Mouse (Mus musculus): ENCODE measurements around the gene Ptprn2.

Gene Ptprn2

GRCm38 (mm10) chr12:116892584-116892983, 407.1 kb downstream of the Ptprn2 start:
- DNase-seq (ENCODE audit: low spot score), result no peak

DNA sequence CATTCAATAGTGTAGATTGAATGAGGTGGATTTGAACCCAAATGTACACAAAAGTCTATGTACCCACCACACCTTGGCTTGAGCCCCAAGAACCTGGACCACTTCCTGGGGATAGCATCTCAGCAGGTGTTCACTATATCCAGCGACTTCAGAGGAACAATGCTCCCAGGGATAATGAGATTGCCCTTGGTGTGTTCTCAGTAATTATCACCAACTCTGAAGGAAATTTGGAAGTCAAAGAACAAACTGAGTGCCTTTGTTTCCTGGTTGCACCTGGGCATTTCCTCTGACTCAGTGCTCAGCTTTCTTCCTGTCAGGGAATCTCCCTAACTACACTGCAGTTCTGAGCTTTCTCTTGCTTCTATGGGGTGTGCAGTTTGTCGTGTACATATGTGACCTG, 411.1 kb downstream of the Ptprn2 start:
- DNase-seq (ENCODE audit: low spot score), result no peak

GRCm38 (mm10) chr12:116901773-116902172, 416.3 kb downstream of the Ptprn2 start:
- DNase-seq (ENCODE audit: low spot score), result no peak

DNA sequence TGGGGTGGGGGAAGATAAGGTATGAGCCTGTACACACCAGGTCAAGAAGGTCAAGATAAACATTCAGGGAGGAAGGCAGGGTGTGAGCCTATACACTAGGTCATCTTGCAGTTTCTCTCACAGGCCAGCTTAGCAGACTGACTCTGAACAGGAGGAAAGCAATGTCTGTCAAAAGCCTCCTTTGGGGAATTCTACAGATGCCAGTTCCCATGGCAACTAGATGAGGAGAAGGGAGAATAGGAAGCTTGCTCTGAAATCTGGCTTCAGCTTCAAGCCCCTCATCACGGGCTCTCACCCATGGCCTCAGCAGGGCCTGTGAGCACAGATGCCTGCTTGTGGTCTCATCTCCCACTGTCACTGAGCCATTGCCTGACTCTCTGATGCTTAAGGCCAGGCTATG, 421.9 kb downstream of the Ptprn2 start:
- no peak for DNase-seq (ENCODE audit: low spot score)

DNA sequence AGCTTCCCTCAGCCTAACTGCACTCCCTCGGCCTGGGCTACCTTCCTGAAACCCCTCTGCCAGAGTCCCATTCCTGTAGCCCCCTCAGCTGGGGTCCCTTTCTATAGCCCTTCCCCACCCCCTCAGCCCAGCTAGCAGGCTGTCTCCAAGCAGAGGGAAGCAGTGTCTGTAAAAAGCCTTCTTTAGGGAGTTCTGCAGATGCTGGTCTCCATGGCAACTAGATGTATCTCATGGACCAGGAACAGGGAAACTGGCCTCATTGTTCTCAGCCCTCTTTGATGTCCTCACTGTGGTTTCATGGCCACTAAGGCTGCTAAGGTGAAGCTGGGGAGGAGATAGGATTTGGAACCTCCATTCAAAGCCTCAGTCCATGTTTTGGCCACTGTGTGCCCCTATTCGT, 423.1 kb downstream of the Ptprn2 start:
- no peak for DNase-seq (ENCODE audit: low spot score)

DNA sequence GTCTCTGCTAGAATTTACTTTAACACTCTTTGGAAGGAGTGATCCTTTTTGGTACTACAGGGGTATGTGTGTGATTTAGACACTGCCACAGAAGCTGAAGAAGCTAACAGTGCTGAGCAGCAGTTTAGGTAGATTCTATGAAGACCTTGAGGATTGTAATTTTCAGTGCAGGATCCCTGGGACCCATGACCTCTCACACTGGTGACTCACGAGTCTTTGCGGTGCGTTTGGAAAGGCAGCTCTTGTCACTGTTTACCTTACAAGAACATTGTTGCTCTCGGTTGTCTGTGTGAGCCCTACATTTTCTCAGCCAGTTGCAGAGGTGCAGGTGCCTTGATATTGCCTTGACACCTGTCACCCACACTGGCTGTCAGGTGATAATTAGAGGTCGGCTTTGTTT, 431.3 kb downstream of the Ptprn2 start:
- no peak for DNase-seq (ENCODE audit: low spot score)

DNA sequence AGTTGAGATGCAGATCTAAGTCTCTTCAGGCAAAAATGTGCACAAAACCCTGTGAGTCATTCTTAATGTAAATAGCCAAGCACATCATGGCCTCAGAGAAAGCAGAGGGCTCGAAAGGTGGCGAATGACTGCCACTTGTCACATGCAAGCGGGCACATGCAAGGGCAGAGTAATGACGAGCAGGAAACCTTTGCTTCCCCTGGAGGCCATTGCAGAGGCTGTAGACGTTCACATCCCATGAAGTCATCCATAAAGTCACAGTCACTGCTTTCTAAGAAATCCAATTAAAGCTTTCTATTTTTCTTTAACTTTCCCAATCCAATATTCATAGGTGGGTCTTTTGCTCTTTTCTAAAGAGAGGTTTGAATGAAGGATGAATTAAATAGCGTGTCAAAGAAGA, 433.7 kb downstream of the Ptprn2 start:
- no peak for DNase-seq (ENCODE audit: low spot score)

GRCm38 (mm10) chr12:116919691-116920526, 434.4 kb downstream of the Ptprn2 start:
- DNase-seq (ENCODE audit: low spot score), result no peak

GRCm38 (mm10) chr12:116927115-116927514, 441.6 kb downstream of the Ptprn2 start:
- DNase-seq (ENCODE audit: low spot score), result no peak

DNA sequence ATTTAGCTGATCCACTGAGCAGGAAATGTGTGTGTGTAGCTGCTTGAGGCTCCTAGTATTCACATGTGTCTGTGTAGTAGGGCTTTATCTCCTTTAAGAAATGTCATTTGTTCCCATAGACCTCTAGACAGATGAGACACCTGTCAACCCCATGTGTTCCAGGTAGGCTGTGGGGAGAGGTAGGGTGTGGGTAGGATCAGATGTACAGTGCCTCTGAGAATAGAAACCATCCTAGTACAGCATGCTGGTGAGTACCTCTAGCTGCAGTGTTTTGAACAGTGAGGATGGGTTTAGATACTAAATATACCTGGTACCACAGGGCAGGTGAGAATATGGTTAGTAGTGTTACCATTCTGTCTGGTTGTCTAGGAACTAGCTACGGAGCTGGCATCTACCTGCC, 442.0 kb downstream of the Ptprn2 start:
- DNase-seq (ENCODE audit: low spot score), result no peak

DNA sequence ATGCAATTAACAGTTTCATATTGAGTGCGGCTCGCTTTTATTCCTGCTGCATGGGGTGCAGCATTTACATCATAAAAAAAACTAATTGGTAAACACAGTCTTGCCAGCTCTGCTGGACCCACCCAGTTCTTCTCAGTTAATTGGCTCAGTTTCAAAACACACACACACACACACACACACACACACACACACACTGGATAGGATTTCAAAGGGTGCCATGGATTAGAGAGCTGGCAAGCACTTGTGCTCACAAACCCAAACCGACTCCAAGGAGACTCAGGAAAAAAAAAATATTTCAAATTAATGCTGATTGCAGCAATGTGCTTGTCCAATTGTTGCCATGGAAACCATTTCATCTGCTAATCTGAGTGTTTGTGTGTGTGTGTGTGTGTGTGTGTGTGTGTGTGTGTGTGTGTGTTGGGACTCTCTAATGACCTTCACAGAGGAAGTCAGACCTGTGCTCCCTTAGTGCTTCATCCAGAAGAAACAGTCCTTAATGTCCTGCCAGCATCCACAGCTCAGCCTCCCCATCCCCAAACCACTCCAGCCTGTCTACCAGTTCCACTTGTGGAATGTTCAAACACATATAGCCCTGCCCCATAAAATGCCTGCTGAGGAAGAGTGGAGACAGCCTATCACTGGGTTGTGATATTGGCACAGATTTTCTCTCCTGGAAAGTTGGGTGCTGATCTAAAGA, 452.8 kb downstream of the Ptprn2 start:
- DNase-seq (ENCODE audit: low spot score), result no peak

DNA sequence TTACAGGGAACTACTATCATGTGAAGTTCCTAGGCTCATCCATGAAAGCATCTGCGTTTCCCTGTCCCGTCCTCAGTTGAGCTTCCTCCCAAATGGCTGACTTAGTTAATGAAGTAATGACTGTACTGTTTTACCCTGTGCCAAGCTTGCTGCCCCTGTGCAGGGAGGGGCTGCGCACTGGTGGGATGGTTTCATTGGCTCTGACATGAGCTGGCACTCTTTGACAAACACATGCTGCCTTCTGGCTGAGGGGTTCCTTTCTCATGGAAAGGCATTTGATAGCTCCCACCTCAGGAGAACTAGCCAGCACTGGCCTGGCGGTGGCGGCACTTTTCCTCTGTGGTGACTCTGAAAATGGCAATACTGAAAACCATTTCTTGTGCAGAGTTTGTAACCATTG, 458.4 kb downstream of the Ptprn2 start:
- no peak for DNase-seq (ENCODE audit: low spot score)

DNA sequence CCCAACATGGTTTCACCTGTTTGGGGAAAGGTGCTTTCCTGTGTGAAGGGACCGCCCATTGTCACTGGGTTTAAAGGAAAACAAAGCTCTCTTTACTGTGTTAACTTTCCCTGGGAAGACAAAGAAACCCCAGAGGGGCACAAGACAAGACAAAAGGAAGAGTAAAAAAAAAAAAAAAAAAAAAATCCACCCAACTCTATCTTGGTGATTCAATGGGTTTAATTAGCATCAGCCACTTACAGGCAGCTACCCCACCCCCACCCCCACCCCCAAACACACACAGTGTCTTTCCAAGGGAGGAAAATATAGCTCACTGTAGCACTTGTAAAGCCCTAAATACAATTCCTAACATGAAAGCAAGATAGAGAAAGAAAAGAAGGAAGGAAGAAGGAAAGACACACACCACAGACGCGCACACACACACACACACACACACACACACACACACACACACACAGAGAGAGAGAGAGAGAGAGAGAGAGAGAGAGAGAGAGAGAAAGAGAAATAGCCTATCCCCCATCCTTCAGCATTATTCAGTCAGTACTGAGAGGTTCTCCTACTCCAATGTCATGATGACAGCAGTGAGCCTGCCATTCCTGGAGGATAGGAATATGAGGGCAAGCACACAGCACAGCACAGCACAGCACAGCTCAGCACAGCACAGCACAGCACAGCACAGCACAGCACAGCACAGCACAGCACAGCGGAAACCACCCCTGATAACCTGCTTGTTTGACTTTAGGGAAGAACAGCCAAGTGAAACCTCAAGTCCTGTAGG, 462.8 kb downstream of the Ptprn2 start:
- no peak for DNase-seq (ENCODE audit: low spot score)

DNA sequence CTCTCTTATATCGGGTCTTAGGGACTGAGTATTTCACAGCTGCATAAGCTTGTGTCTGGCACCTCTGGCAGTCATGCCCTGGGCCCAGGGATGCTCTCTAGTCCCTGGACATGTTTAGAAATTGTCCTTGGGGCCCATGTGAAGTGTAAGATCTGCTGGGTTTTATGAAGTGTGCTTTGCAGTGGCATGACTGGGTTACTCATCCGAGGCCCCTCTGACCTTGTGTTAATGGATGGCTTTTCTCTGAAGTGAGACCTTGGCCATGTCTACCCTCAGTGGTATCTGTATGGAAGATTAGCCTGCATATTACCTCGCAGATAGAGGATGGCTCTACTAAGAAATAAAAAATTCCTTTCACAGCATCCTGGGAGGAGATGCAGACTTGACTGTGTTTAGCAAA, 464.2 kb downstream of the Ptprn2 start:
- DNase-seq (ENCODE audit: low spot score), result no peak

DNA sequence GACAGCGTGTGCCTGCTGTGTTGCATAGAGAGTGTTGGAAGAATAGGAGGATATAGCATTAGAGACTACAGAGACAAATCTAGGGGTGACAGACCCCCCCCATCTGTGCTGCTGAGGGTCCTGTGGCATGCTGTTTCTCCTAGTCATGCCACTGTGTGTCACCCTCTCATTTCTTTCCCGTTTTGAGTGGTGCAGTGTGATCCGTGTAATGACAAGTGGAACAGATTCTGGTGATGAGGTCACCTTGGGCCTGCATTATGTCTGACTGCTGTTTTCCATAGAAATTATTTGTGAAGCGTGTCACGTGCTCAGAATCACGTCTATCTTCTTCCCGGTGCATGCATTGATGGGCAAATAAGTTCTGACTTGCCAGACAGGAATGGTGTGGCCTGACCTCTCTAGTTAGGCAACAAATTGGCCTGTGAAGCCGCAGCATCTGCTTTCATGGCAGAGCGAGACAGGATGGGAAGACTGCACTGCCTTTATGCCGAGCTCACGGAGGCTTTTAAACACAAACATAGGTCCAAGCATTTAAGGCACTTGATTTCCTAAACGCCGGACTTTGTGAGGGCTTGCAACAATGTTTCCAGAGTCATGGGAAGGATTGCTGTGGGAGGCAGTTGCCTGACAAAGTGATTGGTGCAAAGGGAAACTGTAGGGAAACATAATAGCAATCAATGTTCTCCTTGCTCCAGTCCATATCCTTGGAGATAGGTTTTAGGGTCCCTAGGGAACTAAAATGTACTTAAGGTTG, 467.1 kb downstream of the Ptprn2 start:
- no peak for DNase-seq (ENCODE audit: low spot score)

DNA sequence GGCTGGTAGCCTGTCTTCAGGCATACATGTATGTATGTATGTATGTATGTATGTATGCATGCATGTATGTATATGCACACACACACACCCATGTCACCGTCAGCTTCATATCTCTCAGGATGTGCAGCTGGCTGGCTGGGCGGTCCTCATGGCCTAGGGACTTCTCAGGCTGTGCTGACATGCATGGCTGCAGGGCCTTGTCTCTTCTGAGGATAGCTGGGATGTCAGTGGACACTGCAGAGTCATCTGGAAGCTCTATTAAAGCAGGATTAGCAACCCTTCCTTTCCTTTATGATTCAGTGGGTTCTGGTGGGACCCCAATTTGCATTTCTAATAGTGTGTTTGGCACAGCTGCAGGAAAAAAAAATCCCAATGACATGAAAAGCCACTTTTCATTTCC, 473.6 kb downstream of the Ptprn2 start:
- no peak for DNase-seq (ENCODE audit: low spot score)

DNA sequence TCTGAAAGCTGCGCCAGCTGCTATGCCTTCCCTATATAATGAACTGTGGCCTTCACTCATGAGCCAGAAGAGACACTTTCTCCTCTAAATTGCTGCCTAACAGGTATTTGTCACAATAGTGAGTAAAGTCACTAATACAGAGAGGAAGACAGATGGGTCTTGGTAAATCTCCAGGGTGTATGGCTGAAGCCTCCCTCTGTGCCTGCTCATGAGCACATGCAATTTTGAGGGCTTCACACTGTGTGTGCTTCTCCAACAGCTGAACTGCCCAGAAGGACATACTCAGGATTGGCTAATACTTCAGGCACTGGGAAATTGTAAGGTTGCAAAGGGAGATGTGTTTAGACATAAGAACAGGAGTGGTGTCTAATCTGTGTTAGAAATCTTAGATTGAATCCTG, 478.4 kb downstream of the Ptprn2 start:
- no peak for DNase-seq (ENCODE audit: low spot score)

GRCm38 (mm10) chr12:116968215-116968939, 482.9 kb downstream of the Ptprn2 start:
- DNase-seq (ENCODE audit: low spot score), result no peak

DNA sequence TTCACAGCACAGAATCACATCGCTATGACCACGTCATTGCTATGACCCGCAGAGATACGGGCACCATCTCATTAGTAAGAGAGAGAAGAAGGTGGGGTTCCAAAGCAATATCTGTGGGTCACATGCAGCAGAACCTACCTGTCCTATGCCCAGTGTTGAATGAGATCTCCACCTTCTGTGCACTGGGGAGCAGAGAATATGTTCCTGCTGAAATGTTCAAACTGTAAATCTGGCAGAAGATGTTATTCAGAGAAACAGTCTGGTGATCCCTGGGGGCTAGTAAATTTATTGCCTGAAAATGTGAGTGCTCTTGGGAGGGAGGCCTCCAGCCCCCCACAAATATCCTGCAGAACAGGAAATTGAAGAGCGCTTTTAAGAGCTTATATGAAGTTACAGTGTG, 490.0 kb downstream of the Ptprn2 start:
- DNase-seq (ENCODE audit: low spot score), result no peak

GRCm38 (mm10) chr12:116976981-116977380, 491.5 kb downstream of the Ptprn2 start:
- no peak for DNase-seq (ENCODE audit: low spot score)

DNA sequence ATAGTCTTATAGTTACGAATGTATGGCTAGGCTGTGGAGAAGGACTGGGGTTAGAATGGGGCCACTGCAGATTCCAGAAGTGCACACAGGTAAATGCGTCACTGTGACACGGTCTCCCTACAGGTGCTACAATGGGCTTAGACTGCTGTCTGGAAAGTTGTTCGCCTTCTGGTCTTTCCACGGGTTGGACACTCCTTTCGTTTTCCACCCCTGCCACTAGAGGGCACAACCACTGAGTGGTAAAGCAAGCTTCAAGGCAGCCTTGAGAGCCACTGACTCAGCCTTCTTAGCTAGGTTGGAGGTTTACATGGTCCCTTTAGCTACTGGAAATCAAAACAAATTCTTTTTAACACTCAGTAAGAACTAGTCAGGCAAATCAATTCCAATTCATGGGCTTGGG, 492.7 kb downstream of the Ptprn2 start:
- DNase-seq (ENCODE audit: low spot score), result no peak
